7 mouse cellular contexts compared by ENCODE assay signal in genomic region chr7:12977682-12978389, GRCm38 (mm10). TPM values are rescaled to one million over a fixed set of nuclear protein-coding genes. Genes with fewer than 3 reads are reported as not detected.
DNase-seq lines count a peak whose midpoint lies in the region; ATAC-seq and TF ChIP-seq lines count a peak whose summit lies in the region.

TSS of gene Zfp446 (plus strand) at chr7:12977848.

- TF ChIP-seq POLR2A in small intestine, adult 2 months (IDR thresholded peaks at IDR 0.05; ENCODE audit: low read depth, low read length), result peak; percentile 68

- H3K27ac ChIP-seq in embryonic facial prominence, embryonic 10.5 days (replicated peaks), result peak within 1 kb of the TSS; percentile 90
- H3K27ac ChIP-seq in intestine, postnatal 0 days (ENCODE audit: low read depth, low read length), result peak within 1 kb of the TSS; percentile 74
- peak within 1 kb of the TSS; percentile 93 for H3K27ac ChIP-seq in midbrain, embryonic 12.5 days (replicated peaks)
- H3K27ac ChIP-seq in small intestine, adult 2 months (ENCODE audit: insufficient read depth, low read depth, low read length), result peak within 1 kb of the TSS; percentile 87

- no peaks in the 10 kb centered on the region for H3K9me3 ChIP-seq in embryonic facial prominence, embryonic 10.5 days
- no peaks in the 10 kb centered on the region for H3K9me3 ChIP-seq in intestine, postnatal 0 days (ENCODE audit: control insufficient read depth)
- no peaks in the 10 kb centered on the region for H3K9me3 ChIP-seq in midbrain, embryonic 12.5 days

- WGBS in embryonic facial prominence, embryonic 10.5 days, result under 1% methylated on average over 49 of the region's 49 CpGs
- under 1% methylated on average over 49 of the region's 49 CpGs for WGBS in intestine, postnatal 0 days
- WGBS in midbrain, embryonic 12.5 days, result under 1% methylated on average over 49 of the region's 49 CpGs
- under 1% methylated on average over 49 of the region's 49 CpGs for WGBS in small intestine, adult 2 months

- H3K4me3 ChIP-seq in embryonic facial prominence, embryonic 10.5 days, result peak within 1 kb of the TSS; percentile 63
- H3K4me3 ChIP-seq in intestine, postnatal 0 days (ENCODE audit: low read depth, low read length), result peak within 1 kb of the TSS; percentile 82
- H3K4me3 ChIP-seq in midbrain, embryonic 12.5 days, result peak within 1 kb of the TSS; percentile 72
- H3K4me3 ChIP-seq in small intestine, adult 2 months (ENCODE audit: low read depth, low read length), result peak within 1 kb of the TSS; percentile 72

- ATAC-seq in intestine, postnatal 0 days, result peak; percentile 100
- peak; percentile 99 for ATAC-seq in midbrain, embryonic 12.5 days (ENCODE audit: low FRiP score, low read depth)

- H3K27me3 ChIP-seq in embryonic facial prominence, embryonic 10.5 days (replicated peaks; ENCODE audit: low read depth, poor library complexity, severe bottlenecking), result no peaks in the 10 kb centered on the region
- H3K27me3 ChIP-seq in intestine, postnatal 0 days (replicated peaks; ENCODE audit: control insufficient read depth, insufficient read depth, low read length), result no peaks in the 10 kb centered on the region
- H3K27me3 ChIP-seq in midbrain, embryonic 12.5 days, result no peaks in the 10 kb centered on the region
- H3K27me3 ChIP-seq in small intestine, adult 2 months (ENCODE audit: control insufficient read depth, insufficient read depth, low read length), result no peaks in the 10 kb centered on the region

- TF ChIP-seq CTCF in intestine, postnatal 0 days (IDR thresholded peaks at IDR 0.05; ENCODE audit: low read depth), result no peak
- TF ChIP-seq CTCF in small intestine, adult 2 months (IDR thresholded peaks at IDR 0.05; ENCODE audit: extremely low read depth, insufficient read length, insufficient replicate concordance, low read depth, low read length), result no peak

- peaks cover 20% of the 10 kb centered on the region for H3K4me1 ChIP-seq in embryonic facial prominence, embryonic 10.5 days
- peaks cover 17% of the 10 kb centered on the region; the same call in 1 of the 2 replicates for H3K4me1 ChIP-seq in intestine, postnatal 0 days (replicated peaks; ENCODE audit: control insufficient read depth, insufficient read depth, low read length)
- H3K4me1 ChIP-seq in midbrain, embryonic 12.5 days, result peaks cover 12% of the 10 kb centered on the region
- H3K4me1 ChIP-seq in small intestine, adult 2 months (ENCODE audit: control insufficient read depth, insufficient read depth, insufficient read length, low read length), result peaks cover 3% of the 10 kb centered on the region

- H3K36me3 ChIP-seq in embryonic facial prominence, embryonic 10.5 days (replicated peaks), result peaks cover 28% of the 10 kb centered on the region
- no peaks in the 10 kb centered on the region for H3K36me3 ChIP-seq in intestine, postnatal 0 days (ENCODE audit: control insufficient read depth, insufficient read depth)
- H3K36me3 ChIP-seq in midbrain, embryonic 12.5 days, result peaks cover 8% of the 10 kb centered on the region; the same call in 1 of the 2 replicates
- no peaks in the 10 kb centered on the region for H3K36me3 ChIP-seq in small intestine, adult 2 months (ENCODE audit: control insufficient read depth, insufficient read depth, low read length)

- intact Hi-C loops in left cerebral cortex, postnatal 4 days (cut with DNase I), result no loop called here

- peak within 1 kb of the TSS; percentile 70 for H3K4me2 ChIP-seq in intestine, postnatal 0 days (replicated peaks; ENCODE audit: low read depth)
- H3K4me2 ChIP-seq in midbrain, embryonic 12.5 days (replicated peaks), result peak within 1 kb of the TSS; percentile 68

- H3K9ac ChIP-seq in intestine, postnatal 0 days (ENCODE audit: low read depth, low read length), result peak within 1 kb of the TSS; percentile 58
- H3K9ac ChIP-seq in midbrain, embryonic 12.5 days (replicated peaks), result peak within 1 kb of the TSS; percentile 68

- DNase-seq in adrenal gland, postnatal 10 days, result peak; percentile 98
- DNase-seq in embryonic facial prominence, embryonic 10.5 days (ENCODE audit: low spot score), result peak; percentile 99
- peak; percentile 82 for DNase-seq in gonadal fat pad, adult 2 months (ENCODE audit: low read depth)
- DNase-seq in left cerebral cortex, postnatal 4 days, result peak; percentile 99

RNA-seq across cellular contexts. Expression of gene Zfp446, which starts in this region (rescaled TPM):
- total RNA-seq in adrenal gland, postnatal 10 days (2021), result 1 to 10 TPM; 5.4 to 5.9 TPM
- 15.1 and 15.7 TPM in 2 replicates for polyA plus RNA-seq in embryonic facial prominence, embryonic 10.5 days (2016; fragmentation: Nextera tagmentation; extraction: Ambion mirVana)
- 7.0 and 8.1 TPM in 2 replicates for polyA plus RNA-seq in gonadal fat pad, adult 2 months (2012; rRNA removed)
- polyA plus RNA-seq in intestine, postnatal 0 days (2015; fragmentation: Nextera tagmentation; extraction: Ambion mirVana), result 2.5 and 2.6 TPM in 2 replicates
- total RNA-seq in left cerebral cortex, postnatal 4 days (2021), result 1 to 10 TPM; 8.6 to 9.0 TPM
- polyA plus RNA-seq in midbrain, embryonic 12.5 days (2016; fragmentation: Nextera tagmentation; extraction: Ambion mirVana), result 18.1 and 18.7 TPM in 2 replicates
- polyA plus RNA-seq in small intestine, adult 2 months (2012; rRNA removed), result 1.2 and 1.8 TPM in 2 replicates

Comparison
In these comparisons a context has a peak if more than half of its experiments do, and no peak if none do; other contexts are left out.
1. Peak in every context shown above with its lines: DNase-seq, ATAC-seq, H3K4me3 ChIP-seq and H3K27ac ChIP-seq.